Mouse (Mus musculus): ENCODE measurements around the gene Ppil6.

Gene Ppil6

DNA sequence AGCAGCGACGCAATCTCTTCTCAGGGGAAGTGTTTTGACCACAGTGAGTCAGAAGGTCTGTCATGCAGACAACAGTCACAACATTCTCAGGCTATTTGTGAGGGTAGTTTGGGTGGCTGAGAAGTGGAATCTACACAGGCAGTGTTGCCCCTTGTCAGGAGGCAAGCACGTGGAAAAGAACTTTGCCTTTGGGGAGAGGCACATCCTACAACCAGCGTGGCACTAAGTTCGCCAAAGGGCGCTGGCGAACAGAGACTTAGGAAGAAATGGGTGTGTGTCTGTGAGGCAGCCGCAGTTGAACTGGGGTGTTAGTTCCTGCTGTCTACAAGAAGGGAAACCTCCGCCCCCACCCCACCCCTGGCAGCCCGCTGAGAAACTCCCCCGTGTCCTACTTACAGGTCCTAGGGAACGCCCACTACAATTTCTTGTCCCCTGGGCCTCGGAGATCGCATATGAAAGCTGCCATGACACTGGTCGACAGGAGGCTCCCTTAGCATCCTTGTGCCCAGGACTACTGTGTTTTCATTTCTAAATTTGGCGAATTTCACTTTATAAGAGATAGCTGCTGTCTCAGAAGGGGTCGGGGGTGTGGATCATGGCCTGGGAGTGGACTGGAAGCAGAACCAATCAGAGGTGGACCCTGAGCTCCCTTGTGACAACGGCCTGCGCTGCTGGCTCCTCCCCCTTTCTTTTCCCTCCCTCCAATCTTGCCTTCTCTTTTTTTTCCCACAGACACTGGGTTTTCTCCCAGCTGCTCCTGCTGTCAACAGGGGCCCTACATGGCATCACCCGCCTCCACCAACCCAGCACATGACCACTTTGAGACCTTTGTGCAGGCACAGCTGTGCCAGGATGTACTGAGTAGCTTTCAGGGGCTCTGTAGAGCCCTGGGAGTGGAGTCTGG is 12.7 kb upstream of the Ppil6 start:
- no peak for DNase-seq (ENCODE audit: low read depth, low spot score)

DNA sequence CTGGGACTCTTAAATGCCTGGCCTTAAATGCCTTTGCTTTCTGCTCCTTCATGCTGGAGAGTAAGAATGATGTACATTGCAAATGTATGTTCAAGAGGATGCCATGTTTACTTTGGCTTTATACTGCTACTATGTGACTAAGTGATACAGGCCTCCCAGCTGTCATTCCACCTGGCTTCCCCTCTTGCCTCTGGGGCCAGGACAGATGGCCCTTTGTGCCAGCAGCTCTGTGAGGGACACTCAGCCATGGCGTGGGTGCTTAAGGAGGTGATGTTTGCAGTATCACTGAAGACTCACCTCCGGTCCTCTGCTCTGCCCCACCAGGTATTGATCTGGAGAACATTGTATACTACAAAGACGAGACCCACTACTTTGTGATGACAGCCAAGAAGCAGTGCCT is 10.3 kb upstream of the Ppil6 start:
- DNase-seq (ENCODE audit: low read depth, low spot score), result no peak

DNA sequence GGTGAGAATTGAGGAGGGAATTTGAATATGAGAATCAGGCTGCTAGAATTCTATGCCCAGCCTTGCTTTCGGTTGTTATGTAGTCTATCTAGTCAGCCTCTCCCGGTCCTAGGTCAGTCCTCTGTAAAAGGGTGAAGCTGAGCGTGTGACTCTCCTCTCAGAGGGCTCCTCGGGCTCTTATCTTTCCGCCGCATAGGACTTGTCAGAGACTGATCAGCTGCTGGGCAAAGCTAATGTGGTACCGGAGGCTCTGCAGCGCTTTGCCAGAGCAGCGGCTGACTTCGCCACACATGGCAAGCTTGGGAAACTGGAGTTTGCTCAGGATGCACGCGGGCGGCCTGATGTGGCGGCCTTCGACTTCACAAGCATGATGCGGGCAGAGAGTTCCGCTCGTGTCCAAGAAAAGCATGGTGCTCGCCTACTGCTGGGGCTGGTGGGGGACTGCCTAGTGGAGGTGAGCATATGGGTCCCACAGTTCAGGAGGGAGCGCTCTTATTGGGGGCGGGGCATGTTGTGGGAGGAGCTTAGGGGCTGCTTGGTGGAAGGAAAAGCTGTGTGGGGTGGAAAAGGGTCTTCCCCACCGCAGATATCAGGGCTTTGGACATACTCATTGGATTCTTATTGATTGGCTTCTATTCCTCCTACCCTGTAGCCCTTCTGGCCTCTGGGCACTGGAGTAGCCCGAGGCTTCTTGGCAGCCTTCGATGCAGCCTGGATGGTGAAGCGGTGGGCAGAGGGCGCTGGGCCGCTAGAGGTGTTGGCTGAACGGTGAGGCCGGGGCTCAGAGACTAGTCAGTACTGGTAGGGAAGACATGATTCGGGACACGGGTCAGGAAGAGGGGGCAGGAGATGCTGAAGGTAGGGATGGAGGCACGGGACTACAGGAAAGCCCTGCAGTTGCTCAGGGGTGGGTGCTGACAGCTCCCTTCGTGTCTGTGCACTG is 9.0 kb upstream of the Ppil6 start:
- DNase-seq (ENCODE audit: low read depth, low spot score), result no peak

DNA sequence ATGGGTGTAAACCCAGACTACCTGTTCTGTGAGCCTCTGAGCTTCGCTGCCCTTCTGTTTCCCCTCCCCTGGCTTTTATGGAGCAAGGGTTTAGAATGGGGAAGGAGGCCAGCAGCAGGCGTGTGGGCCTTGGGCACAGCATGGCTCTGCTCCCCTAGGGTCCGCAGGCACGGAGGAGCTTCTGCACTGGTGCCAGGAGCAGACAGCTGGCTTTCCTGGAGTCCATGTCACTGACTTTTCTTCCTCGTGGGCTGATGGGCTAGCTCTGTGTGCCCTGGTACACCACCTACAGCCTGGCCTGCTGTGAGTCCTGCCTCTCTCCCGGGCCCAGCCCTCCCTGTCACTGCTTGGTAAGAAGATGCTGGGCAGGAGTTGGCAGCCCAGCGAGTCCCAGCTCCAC is 7.8 kb upstream of the Ppil6 start:
- no peak for DNase-seq (ENCODE audit: low read depth, low spot score)

DNA sequence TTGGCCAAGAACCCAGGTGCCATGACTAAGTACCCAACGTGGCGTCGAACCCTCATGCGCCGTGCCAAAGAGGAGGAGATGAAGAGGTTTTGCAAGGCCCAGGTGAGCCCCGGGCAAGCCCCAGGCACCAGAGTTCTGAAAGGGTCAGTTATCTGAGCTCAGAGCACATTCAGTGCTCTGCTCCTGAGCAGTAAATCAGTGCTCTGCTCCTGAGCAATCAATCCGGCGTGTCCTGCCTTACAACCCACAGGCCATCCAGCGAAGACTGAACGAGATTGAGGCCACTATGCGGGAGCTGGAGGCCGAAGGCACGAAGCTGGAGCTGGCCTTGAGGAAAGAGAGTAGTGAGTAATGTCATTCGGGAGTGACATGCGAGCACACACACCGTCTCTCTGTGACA is 4.5 kb upstream of the Ppil6 start:
- no peak for DNase-seq (ENCODE audit: low read depth, low spot score)

- DNase-seq (ENCODE audit: low read depth, low spot score), result no peak
These were observed 3.6 kb upstream of the Ppil6 start for GRCm38 (mm10) chr10:41486506-41487170.

DNA sequence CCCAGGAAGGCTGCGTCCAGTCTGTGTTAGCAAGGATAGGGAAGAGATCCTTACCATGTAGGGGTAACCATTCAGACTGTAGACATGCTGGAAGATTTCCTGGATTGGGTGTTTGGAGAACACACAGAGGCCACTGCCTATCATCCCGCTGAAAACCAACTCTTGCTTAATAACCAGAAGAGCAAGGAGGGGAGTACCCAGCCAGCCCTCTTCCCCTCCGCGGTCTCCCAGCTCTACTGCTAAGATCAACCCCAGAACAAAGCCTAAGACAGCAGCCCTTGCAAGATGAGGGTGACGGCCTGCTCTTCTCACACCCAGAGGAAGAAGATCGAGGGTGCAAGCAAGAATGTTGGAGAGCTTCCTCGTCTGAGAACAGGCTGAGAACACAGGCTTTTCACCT is 1.4 kb upstream of the Ppil6 start:
- DNase-seq (ENCODE audit: low read depth, low spot score), result no peak

- DNase-seq (ENCODE audit: low read depth, low spot score), result no peak
These were observed 945 bp upstream of the Ppil6 start for GRCm38 (mm10) chr10:41489294-41489693.

- no peak for DNase-seq (ENCODE audit: low read depth, low spot score)
These were observed 257 bp downstream of the Ppil6 start for GRCm38 (mm10) chr10:41490518-41490873.

- no peak for DNase-seq (ENCODE audit: low read depth, low spot score)
These were observed 872 bp downstream of the Ppil6 start for GRCm38 (mm10) chr10:41491111-41491510.

DNA sequence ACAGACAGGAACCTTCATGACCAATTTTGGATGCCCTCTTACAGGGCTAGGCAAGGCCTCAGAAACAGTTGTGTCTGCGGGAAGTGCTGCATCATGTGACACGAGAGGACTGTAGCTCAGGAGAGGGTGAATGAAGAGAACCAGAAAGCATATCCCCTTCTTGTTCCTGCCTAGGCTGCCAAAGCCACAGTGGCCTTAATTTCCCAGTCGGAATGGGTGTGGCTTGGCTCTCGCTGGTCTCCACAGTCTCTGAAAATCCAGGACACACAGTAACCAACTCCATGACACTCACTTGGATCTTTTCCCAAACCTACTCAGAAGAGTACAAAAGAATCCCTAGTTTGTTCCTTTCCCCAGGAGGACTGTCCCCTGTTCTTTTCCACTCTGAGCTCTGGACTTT is 10.7 kb downstream of the Ppil6 start:
- DNase-seq (ENCODE audit: low read depth, low spot score), result no peak

DNA sequence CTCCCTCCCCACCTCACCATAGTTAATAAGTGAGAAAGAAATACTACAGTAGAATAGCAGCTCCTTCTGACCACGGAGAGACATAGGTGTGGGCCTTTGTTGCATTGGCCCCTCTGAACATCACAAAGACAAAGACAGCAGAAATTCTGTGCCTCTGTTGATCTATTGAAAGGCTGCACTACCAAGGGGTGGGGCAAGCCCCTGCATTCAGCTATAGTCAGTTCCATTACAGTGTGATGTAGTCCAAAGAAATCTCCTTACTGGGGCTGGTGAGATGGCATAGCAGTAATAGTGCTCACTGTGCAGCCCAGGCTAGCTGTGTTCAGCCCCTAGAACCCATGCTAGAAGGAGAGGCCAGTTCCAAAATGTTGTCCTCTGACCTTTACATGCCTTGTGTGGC is 14.8 kb downstream of the Ppil6 start:
- DNase-seq (ENCODE audit: low read depth, low spot score), result no peak

GRCm38 (mm10) chr10:41505446-41505845 is 15.2 kb downstream of the Ppil6 start:
- peak; percentile 53 for DNase-seq (ENCODE audit: low read depth, low spot score)

DNA sequence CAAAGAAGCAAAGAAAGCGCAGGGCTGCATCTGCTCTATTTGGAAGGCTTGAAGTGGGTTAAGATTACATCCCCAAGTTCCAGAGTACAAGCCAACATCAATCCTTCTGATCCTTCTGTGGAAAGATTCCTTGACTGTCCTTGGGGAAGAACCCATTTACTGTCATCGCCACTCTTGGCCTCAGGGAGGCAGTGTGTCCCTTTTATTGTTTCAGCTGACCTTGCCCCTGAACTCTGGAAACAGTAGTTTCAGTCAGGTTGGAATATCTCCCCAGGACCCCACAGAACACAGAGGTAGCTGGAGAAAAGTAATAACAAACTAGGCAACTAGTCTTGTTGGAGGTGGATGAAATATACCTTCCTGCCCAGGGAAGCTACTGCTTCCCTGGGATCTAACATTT is 18.9 kb downstream of the Ppil6 start:
- DNase-seq (ENCODE audit: low read depth, low spot score), result no peak

GRCm38 (mm10) chr10:41514301-41514700 is 24.1 kb downstream of the Ppil6 start:
- DNase-seq (ENCODE audit: low read depth, low spot score), result no peak

DNA sequence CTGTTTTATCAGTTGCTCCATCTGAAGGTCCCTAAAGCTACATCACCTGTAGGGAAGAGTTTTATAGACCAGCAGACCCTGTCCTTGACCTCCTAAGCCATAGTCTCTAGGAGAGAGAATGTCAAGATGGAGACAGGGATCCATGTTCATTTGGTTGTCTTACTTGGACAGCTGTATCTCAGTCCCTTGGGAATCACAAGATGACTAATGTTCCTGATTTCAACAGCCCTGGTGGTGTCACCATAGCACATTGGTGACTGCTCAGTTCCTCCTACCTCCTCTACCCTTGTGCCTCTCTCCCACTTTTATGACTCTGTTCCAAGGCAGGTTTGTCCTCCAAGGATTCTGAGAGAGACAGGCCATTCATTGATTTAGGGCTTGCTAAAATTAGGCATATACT is 24.7 kb downstream of the Ppil6 start:
- DNase-seq (ENCODE audit: low read depth, low spot score), result no peak

DNA sequence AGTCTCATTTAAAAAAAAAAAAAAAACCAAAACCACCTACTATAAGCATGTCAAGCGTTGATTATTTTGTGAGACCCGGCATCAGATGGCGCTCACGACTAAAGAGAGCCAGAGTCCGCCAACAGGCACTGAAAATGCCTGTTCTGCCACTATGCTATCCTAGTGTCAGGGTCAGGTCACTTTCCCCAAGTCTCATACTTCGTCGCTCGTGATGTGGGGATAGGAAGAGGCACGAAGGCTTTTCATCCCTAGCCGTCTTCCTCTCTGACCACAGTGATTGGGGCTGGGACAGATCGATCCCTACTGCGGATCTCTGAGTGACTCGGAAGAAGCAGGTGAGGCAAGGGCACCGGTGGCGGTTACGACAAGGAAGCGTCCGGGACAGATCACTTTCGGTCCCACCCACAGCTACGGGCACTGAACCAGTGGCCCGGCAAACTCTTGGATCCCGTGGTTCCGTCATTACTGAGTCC is 28.3 kb downstream of the Ppil6 start:
- DNase-seq (ENCODE audit: low read depth, low spot score), result peak; percentile 62

- peak; percentile 96 for DNase-seq (ENCODE audit: low read depth, low spot score)
These were observed 28.9 kb downstream of the Ppil6 start, which contains the start of gene Cd164 for GRCm38 (mm10) chr10:41518981-41519618. Cd164 (plus strand) TSS chr10:41519414.

- DNase-seq (ENCODE audit: low read depth, low spot score), result peak; percentile 28
These were observed 29.6 kb downstream of the Ppil6 start for GRCm38 (mm10) chr10:41519640-41520409.

GRCm38 (mm10) chr10:41520410-41520673 is 30.1 kb downstream of the Ppil6 start:
- no peak for DNase-seq (ENCODE audit: low read depth, low spot score)

DNA sequence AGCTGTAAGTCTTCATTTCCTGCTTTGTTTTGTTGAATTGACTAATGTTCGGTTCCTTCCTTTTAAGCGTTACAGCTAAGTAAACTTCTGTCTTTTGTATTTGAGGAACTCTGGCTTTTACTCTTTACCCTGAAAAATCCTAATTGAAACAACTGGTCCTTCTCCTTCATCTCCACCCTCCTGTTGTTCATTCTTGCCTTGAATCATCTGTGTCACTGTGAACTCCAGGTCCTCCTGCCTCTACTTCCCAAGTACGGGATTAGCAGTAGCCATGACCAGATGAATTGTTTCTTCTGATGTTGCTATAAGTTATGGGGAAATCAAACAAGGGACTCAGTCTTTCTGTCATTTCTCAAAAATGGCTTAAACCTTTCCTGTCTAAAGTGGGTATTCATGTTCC is 33.1 kb downstream of the Ppil6 start:
- no peak for DNase-seq (ENCODE audit: low read depth, low spot score)

All from retina, adult 2 months (tissue).